Mouse (Mus musculus) spleen, adult 18-20 months (tissue): ENCODE data around the gene Prf1.
A peak's percentile ranks its signal among the peaks of the same experiment; 100 is the strongest.

Experiments
- DNase-seq, 2 experiments: peaks; one replicate each; pipeline ENCODE4 v3.0.0; 2022; ENCODE audit warnings: mixed read lengths in 2 of 2

Gene Prf1

DNA sequence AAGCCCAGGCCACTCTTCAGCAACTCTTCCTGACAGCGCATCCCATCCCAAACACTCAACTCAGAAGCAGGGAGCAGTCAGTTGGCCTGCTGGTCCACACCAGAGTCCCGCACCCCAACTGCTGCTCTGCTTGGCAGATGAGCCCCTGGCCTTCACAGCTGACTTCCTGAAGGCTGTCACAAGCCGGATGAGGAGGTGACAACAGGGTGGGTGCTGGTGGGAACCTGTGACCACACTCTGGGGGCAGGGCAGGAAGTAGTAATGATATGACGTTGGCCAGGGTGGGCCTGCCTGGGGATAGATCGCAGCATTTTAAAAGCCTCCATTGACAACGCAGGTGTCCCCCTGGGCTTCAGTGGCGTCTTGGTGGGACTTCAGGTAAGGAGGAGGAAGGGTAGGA, at the start of gene Prf1:
Gene Prf1 (plus strand): TSS at position 357 of the 400 bp plus-strand sequence.
- DNase-seq = peak; percentile 40 to 41

DNA sequence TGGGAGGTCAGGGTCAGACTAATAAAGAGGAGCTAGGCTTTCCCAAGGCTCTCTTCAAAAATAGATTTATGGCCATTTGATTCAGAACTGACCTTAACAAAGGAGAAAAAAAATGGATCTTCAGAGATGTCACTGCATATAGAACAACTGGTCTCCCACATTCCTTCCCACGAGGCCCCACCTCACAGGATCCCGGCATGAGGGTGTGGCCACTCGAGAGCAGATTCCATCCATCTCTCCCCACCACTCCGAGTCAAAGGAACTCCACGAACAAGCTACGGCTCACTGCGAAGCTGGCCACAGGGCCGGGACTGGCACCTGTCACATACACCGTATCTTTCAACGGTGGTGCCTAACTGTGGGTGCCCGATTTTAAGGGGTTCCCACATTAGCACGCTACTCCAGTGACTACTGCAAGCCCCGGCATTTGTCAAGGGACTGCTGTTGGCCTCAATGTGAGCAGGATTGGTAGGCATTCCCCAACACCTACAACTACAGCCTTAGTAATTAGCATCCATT, 49.0 kb upstream of the Prf1 start:
- no peak for DNase-seq

DNA sequence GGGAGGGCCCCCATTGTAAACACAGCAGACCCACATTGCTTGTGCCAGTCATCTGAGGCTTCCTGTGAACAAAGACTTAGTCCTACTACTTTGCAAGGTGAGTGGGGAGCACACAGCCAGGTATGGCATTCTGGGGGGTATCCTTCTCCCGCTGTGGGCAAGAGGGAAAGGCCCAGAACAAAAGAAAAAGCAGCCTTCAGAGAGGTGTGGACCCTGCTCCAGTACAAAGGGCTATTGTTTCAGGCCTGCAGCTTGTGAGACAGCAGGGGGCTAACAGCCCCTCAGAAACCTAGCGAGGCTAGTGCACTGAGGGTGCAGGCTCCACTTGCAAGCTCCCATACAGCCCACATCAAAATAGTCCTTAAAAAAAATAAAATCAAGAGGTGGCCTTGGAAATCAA, 47.7 kb upstream of the Prf1 start:
- DNase-seq = no peak

DNA sequence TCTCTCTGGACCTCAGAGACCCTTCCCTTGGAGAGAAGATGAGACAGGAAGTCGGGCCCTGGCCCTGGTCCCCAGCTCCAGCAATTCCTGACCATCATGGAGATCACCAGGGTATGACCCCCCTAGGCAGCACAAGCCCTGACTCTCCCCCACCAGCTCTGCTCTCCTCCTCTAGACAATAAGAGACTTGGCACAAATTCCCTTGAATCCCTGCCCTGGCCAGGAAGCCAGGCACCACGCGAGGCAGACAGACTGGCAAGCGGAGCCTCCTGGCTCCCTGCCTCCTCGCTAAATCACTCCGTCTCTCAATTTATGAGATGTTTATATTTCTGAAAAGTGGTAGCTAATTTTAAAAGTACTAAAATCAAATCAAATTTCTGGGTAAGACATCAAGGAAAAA, 42.9 kb upstream of the Prf1 start:
- no peak for DNase-seq

DNA sequence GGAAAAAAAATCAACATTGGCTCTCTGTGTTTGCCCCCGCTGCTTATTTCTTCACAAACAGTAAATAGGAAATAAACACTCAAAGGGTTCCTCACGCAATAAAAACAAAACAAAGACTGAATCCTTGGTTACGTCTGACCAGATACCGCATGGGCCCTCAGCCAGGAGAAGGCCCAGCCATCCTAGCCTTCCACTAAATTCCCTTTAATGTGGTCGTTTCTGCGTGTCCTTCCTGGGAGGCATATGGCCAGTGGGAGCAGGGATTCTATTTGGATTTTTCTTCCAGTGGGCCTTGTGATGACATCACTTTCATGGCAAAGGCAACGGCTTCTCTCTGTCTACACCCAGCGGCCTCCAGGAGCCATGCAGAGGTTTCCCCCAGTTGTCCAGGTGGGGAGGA, 42.4 kb upstream of the Prf1 start:
- DNase-seq = no peak

DNA sequence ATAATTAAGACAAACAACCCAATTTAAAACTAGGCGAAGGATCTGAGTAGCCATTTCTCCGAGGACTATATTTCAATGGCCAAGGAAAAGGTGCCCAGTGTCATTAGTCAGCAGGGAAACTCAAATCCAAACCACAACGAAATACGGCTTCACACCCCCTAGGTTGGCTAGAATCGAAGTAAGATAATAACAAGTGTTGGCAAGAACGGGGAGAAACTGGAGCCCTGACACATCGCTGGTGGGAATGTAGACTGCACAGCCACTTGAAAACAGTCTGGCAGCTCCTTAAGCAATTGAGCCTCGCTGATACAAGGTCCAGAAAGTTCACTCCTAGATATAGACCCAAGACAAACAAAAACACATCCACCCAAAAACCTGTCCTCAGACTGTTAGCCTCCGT, 41.0 kb upstream of the Prf1 start:
- DNase-seq = no peak

DNA sequence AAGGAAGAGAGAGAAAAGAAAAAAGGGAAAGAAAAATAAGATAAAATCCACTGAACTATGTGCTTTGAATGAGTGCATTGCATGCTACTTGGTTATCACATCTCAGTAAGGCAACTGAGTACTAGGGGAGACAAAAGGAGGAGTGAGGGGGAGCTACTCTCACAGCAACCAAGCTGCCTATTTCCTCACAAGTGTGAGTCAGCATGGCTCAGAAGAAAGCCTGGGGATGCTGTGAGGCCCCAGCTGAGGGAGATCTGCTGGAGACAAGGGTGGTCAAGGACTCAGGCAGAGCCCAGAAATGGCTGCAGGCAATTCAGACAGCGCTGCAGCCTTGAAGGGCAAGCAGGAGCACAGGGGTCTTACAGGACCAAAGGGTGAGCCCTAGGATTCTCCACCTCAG, 39.5 kb upstream of the Prf1 start:
- no peak for DNase-seq

DNA sequence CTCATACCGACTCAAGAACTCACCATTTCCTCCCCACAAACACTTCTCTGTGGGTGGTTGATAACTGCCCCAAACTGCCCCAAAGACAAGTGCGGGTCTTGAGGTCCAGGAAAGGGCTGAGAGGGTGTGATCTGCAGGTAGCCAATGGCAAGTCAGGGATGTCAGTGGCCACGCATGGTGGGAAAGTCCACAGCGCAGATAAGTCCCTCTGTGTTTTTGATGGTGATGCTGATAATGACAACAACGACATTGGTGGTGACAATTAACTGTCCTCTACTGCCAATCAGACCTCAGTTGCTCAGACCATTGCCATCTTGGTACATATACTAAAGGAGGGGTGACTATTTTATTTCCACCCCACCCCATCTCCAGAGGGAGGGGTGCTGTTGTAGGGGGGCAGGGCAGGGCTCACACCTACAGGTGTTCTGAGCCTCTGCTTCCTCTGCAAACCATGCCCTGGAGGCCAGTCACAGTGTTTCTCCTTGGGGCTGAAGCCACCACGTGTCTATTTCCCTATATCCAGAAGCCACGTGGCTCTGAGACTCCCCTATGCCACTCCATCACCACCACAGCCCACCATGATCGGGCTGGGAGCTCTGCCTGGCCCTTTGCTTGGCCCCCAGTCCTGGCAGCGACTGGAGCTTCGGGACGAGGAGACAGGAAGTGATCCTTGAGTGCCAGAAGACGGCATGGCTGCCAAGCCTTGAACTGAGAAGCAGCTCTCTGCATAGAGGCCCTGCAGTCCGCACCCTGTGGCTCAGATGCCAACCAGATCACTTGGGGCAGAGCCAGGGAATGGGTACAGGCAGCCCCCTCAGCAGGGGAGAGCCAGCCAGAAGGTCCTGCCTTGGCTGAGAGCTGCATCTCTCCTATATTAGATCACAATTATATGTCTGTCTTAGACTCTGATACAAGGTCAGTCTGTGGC, 36.1 kb upstream of the Prf1 start:
- no peak for DNase-seq

DNA sequence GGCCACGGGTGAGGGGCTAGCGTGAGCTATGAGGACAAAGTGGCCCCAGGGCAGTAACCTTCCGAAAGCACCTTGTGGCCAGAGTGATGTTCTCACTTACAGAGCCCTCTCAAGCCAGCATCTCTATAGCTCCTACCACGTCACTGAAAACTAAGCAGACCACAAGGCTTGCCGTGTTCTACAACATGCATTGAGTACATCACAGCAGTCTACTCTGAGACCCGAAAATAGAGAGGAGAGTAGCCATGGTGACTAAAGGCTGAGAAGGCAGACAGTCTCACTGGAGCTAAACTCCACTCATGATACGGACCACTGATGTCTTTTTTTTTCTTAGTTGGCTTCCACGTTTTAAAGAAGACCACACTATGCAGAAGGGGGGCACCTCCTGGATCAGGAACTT, 34.0 kb upstream of the Prf1 start:
- DNase-seq = no peak

DNA sequence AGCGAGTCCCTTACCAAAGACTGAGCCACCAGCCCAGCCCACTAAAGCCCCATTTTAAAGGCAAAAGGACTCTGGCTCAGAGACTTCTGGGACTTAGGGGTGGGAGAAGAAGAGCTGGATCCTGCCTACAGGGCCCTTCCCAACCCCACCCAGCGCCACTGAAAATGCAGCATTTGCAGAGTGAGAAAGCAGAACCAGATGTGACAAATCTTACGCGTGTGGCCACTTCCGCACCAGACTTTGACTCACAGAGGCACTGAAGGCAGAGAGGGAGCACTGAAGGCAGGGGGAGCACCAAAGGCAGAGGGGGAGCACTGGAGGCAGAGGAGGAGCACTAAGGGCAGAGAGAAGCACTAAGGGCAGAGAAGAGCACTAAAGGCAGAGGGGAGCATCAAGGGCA, 30.3 kb upstream of the Prf1 start:
- no peak for DNase-seq

DNA sequence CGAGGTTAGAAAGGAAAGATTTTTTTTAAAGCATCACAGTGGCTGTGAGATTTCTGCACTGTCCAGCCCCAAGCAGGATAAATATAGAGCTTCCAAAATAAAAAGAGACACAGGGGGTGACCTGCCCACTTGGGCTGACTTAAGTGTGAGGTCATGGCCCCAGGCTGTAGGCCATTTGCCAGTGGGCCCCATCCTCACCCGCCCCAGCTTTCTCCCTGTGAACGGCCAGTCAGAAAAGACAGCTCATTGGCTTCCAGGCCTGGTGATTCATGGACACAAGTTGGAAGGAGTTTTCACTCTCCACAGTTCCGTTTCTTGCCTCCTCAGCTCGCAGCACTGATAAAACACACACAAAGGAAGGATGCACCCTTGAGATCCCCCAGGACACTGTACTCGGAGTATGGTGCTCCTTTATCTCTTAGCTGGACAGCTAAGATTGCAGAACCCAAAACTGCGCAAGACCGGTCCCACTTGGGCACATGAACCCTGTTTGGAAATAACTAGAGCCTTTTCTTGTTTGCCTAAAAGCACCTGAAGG, 25.5 kb upstream of the Prf1 start:
- DNase-seq = no peak

DNA sequence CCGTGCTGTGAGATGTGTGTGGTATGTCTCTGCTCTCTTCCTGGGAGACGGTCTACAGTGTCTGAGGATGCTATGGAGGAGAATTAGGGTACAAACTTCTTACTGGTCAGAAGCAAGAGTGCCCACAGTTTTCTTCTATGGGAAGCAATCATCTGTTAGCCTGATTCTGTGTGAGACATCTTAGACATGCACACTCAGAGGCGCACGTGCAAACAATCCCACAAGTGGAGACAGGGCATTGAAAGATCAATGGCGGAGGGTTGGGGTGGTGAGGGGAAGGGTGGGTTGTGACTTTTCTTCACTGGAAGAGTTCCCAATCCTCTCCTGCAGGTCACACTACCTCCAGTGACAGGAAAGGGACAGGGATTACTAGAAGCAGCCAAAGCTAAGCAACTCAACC, 25.0 kb upstream of the Prf1 start:
- no peak for DNase-seq

DNA sequence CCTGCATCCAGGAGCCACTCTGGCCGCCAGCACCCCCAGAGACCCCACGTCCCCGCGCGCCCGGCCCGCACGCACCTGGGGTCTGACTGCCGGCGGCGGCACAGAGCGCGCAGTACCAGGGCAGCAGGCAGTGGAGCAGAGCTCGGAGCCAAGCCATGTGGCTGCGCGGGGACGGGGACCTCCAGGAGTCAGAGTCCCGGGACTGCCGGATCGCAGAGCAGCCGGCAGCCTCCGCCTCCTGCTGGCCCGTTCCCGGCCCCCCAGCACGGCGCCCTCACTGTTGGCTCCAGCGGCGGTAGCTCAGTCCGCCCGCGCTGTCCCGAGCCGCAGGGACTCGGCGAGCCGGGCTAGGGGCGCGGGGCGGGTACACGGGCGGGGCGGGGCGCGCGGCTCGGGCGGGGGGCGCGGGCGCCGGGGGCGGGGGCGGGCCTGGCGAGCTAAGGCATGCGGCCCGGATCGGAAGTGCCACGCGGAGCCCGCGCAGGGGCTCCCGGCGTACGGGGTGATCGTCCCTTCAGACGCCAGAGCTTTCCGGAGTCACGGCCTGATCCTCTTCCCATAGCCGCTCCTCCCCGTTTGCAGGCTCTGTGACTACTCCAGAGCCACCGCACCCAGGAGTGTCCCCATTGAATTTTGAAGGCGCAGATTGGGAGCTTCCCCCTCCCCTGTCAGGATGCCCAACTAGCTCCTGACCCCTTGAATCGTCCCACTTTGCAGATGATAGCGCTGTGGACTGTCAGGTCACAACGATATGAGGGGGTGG, 24.4 kb upstream of the Prf1 start, which contains the start of gene Adamts14:
Gene Adamts14 (minus strand): TSS at position 358 of the 763 bp plus-strand sequence.
- no peak for DNase-seq

DNA sequence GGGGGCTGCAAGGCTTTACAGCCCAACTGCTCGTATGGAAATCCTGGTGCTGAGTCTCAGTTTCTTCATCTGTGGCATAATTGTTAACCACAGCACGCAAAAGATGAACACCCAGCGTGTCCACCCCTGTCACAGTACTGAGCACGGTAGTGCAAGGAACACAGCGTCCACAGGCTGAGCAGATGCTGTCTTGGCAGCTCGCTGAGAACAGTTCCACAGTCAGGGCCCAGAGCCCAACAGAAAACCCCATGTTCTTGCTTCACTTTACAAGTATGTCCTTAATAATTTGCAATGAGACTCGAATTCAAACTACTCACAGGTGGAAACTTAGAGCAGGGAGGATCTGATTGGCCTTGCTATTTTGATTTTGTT, 23.8 kb upstream of the Prf1 start:
- no peak for DNase-seq

DNA sequence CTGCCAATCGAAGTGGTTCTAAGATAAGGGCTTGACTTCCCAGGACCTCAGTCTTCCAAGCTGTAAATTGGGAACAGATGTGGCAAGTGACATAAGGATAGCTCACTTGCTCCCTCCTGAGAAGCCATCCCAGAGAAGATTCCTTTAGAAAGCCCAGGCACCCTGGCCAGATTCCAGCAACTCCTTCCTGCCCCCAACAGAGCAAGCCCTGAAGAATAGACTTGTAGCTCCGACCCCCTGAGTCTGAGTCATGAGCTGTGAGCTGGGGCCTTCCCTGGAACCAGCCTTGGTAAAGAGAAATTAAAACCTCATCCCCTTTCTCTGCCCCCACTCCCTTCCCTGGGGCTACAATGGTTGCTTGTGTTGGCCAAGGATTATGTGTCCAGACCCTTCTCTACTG, 23.1 kb upstream of the Prf1 start:
- no peak for DNase-seq

DNA sequence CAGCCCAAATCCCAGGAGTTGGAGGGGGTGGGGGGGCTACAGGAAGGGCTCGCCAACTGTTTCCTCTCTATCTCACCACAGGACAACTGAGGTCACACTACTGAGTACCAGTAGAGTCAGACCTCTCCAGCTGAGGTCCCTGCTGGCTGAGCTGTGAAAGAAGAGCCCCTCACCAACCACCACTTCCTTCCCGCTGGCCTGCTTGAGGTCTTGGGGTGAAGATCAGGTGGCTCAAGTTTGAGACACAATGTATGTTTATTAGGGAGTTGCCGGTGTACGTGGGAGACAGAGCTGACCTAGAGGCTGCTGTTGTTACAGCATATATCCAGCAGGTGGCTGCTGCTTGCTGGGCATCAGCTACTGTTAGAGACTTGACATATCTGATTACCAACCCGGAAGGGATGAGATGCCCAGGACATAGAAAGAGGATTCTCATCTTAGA, 21.9 kb upstream of the Prf1 start:
- no peak for DNase-seq

DNA sequence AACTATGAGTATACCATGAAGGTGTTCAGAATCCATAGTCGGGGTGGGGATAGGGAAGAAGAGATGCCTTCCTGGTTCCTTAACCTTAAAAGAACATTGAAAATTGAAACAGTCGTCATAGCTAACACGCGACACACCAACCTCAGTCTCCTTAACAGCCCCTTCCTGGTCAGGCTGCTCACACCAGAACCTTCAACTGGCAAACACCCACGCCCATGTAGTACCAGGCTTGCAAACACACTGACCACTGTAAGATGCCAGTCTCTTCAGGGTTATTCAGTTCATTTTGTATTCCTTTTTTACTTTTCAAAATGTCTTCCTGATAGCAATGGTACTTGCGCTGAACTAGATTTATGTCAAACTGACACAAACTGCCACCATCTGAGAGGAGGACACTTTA, 20.6 kb upstream of the Prf1 start:
- no peak for DNase-seq

DNA sequence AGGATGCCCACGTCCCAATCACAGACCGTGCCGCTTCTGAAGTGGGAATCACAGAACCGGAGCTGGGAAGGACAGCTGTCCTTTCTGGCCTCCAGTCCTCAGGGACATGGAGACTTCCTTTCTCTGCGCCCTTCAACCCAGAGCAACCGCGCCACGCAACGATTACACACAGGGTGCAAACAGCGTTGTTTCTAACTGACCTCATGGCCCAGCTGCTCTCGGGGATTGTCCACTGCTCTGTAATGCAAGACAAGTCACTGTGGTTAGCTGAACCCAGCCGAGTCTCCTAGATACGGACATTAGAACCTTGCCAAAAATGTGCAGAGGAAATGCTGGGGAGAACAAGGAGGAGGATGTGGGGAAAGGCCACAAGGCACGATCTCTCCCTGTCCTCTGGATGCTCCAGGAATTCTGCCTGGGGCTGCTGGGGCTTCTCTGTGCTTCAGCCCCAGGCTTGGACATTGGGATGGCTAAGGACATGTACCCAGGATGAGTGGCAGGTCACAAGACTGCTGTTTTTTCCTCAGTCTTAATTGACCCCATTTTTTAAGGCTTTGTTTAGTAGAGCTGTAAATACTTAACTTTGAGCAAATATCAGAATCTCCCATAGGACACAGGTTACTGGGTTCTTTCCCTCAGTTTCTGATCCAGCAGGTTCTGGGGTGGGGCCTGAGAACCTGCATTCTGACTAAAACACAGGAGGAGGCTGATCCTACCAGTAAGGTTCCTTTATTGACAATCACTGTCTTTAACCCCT, 19.5 kb upstream of the Prf1 start:
- DNase-seq = no peak

DNA sequence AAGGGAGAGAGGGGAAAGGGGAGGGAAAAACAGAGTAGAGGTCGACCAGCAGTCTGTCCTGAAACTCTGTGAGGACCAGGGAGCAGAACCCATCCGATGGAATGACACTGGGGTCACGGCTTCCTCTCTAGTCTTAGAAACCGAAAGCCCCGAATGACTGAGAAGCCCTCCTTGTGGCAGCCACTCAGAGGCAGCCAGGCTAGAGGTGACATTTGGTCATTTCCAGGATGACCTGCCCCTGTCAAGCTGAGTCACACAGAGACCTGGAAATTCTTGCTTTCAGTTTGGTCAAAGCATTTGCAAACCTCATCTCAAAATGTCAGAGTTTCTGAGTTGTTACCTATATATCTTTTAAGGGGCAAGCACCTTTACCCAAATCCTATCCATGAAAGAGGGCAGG, 16.5 kb upstream of the Prf1 start:
- no peak for DNase-seq

DNA sequence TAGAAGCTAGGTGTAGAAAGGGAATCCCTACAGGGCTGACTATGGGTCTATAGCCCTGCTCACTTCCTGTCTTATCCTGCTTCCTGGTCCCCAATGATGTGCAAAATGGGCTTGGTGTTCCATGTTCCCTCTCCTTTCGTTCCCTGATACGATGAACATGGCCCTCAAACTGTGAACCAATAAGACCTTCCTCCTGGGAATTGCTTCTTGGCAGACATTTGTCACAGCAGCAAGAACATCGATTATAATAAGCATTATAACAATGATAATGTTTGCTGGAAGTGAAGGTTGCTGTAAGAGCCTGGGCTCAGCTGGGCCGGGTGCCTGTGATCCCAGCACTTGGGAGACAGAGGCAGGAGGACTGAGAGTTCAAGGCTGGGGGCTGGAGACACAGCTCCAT, 13.3 kb upstream of the Prf1 start:
- DNase-seq = no peak

DNA sequence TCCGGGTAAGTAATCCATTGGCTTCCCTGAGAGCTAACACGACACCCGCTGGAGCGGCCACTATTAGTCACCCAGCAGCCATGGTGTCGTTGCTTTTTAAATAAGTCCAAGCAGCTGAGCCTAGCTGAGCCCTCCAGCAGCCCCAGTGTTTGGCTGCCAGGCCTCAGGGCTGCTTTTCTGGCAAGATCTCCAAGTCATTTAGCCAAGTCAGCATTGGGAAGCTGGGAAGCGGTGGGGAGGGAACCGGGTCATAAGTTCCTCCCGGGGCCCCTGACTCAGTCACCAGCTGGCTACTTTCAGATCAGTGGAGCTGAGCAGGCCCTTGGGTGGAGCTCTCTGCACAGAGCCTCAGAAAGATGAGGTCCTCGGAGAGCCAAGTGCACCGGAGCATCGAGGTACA, 12.4 kb upstream of the Prf1 start:
- no peak for DNase-seq

DNA sequence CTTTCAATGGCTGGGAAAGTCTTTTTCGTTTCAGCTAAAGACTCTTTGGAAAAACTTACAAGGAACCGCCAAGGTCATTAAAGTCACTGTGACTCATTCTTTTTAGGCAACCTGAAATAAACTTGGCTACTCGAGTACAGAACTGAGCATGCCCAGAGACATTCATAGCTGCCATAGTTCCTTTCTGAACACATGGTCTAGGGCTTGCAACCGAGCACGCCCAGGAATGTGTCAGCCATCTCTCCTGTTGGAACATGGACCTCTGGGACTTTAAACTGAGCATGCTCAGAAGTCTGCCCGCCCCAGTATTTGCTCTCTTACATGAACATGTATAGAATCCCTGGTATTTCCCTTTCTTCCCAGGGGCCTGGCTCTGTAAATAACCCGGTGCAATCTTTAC, 11.4 kb upstream of the Prf1 start:
- DNase-seq = no peak

DNA sequence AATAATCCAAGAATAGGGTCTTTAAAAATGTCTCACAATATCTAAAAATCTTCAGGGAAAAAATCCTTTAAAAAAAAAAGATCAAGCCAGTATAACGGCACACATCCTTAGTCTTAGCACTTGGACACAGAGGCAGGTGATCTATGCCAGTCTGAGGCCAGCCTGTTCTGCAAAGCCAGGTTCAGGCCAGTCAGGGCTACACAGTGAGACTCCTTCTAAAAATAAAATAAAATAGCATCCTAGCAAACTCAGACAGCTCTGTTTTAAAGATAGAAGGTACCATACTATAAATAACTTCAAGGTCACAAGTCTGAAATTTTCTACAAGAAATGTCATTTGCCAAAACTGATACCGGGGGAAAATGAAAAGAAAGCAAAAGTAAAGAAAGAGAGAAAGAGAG, 7.6 kb upstream of the Prf1 start:
- DNase-seq = no peak
